Mouse (Mus musculus) stomach, embryonic 16.5 days (tissue): Measurements from ENCODE around the gene Tnip1. TPM values are rescaled to one million over a fixed set of nuclear protein-coding genes. Genes with fewer than 3 reads are reported as not detected.

Source experiments
- ATAC-seq: fragments of 200-750 bp; cut with Nextera tagmentation; 2 replicates; pipeline ENCODE4 v1.8.0; 2017; ENCODE audit warnings: moderate number of reproducible peaks, moderate TSS enrichment; ENCODE audit not compliant: insufficient read depth, low FRiP score
- H3K27ac ChIP-seq: fragments of 300-500 bp; sonication (generic); 2 replicates; pipeline ENCODE4 v1.5.1; 2014; ENCODE audit warnings: low read length
- H3K27me3 ChIP-seq: fragments of 300-500 bp; sonication (generic); 2 replicates; pipeline ENCODE4 v1.6.1; 2014; ENCODE audit warnings: low read length, control low read depth, mixed read lengths; ENCODE audit not compliant: control insufficient read depth, insufficient read depth
- H3K36me3 ChIP-seq: fragments of 300-500 bp; sonication (generic); 2 replicates; pipeline ENCODE4 v1.6.1; 2014; ENCODE audit warnings: low read length; ENCODE audit not compliant: control insufficient read depth, insufficient read depth
- H3K4me1 ChIP-seq: fragments of 300-500 bp; sonication (generic); 2 replicates; pipeline ENCODE4 v1.6.1; 2014; ENCODE audit warnings: low read length, control low read depth, mixed read lengths; ENCODE audit not compliant: control insufficient read depth, insufficient read depth
- H3K4me2 ChIP-seq: fragments of 300-500 bp; sonication (generic); 2 replicates; pipeline ENCODE4 v1.6.1; 2014; ENCODE audit warnings: low read depth, low read length, mixed read lengths
- H3K4me3 ChIP-seq: fragments of 300-500 bp; sonication (generic); replicated peaks from 2 replicates; pipeline ENCODE4 v1.5.1; 2014; ENCODE audit warnings: mild to moderate bottlenecking, low read length
- H3K9ac ChIP-seq: fragments of 300-500 bp; sonication (generic); 2 replicates; pipeline ENCODE4 v1.6.1; 2014; ENCODE audit warnings: low read length
- H3K9me3 ChIP-seq: fragments of 300-500 bp; sonication (generic); replicated peaks from 2 replicates; pipeline ENCODE4 v1.6.1; 2016; ENCODE audit warnings: low read length, control low read depth; ENCODE audit not compliant: control insufficient read depth
- WGBS: fragments of 180-500 bp; shearing (Covaris S2); extraction: QIAGEN DNeasy Blood & Tissue Kit; methylation state at CpG from one replicate; pipeline ENCODE4 v1.1.7; 2014; 5-methylcytosine and 5-hydroxymethylcytosine counted together
- polyA plus RNA-seq: library from polyadenylated mRNA; unstranded; fragments of >200 nt; fragmentation: Nextera tagmentation; extraction: Ambion mirVana; gene quantifications from 2 replicates; pipeline ENCODE4 v1.2.1, GENCODE M21; 2015

Gene Tnip1
- polyA plus RNA-seq, 1 experiment from 2014 or later, result 23.1 TPM

DNA sequence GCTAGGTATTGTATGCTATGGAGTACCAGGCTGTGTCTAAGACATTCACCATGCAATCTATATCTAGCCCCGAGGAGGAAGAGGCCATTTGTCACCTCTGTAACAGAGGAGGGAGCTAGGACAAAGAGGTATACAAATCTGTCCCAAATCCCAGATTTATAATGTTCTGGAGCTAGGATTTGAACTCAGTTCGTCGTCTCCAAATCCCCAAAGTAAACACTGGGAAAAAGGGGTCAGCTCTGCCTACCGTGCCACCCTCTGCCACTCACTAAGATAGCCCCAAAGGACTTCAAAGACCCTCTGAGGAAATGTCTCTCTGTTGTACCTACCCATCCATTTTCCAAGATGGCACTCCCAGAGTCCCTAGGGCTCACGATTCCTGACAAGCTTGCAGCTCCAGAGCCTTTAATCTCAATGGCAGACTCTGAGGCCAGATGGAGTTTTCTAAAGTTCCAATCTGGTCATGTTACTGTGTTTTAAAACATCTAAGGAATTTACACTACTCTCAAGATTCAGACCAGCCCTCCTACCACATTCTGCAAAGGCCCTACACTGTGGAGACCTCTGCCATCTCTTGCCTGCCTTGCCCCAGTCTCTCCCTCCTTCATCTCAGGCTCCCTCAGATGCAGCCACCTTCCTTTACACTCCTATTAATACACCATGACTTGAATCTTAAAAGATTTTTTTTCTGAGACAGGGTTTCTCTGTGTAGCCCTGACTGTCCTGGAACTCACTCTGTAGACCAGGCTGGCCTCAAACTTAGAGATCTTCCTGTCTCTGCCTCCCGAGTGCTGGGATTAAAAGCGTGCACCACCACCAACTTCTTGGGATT is 50.8 kb downstream of the Tnip1 start:
- Histone ChIP-seq H3K4me2 (no peak overlapping the region), H3K4me1 (no peaks in the 10 kb centered on the region), H3K9ac (no peak overlapping the region), H3K27me3 (no peaks in the 10 kb centered on the region), H3K27ac (no peak overlapping the region), H3K9me3 (no peaks in the 10 kb centered on the region), H3K36me3 (peaks cover 22% of the 10 kb centered on the region), H3K4me3 (no peak overlapping the region)
- 75% methylated on average over 7 of the region's 7 CpGs for WGBS
- no peak for ATAC-seq

DNA sequence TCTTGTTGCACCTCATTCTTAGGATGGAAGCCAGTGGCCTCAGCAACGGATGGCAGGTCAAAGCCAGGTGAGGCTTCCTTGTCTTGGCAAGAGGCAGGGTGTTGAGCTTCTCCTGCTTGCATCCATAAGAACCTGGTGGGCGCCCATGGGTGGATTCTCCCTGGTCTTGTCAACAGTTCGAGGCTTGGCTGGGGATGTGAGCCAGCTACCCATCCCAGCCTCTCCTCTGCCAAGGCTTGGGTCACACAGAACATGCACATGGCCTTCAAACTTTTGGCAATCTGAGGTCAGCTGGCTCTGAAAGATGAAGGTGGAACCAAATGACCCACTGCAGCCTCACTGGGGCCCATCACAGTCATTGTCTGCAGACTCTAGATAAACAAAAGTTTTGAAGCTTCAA is 51.5 kb downstream of the Tnip1 start:
- WGBS, result 94% methylated on average over 3 of the region's 3 CpGs
- H3K9ac ChIP-seq, result no peak overlapping the region
- no peaks in the 10 kb centered on the region for H3K9me3 ChIP-seq
- H3K36me3 ChIP-seq, result peaks cover 17% of the 10 kb centered on the region
- no peak for ATAC-seq
- H3K4me2 ChIP-seq, result no peak overlapping the region
- H3K4me3 ChIP-seq, result no peak overlapping the region
- H3K27ac ChIP-seq, result no peak overlapping the region
- H3K27me3 ChIP-seq, result no peaks in the 10 kb centered on the region
- H3K4me1 ChIP-seq, result no peaks in the 10 kb centered on the region

DNA sequence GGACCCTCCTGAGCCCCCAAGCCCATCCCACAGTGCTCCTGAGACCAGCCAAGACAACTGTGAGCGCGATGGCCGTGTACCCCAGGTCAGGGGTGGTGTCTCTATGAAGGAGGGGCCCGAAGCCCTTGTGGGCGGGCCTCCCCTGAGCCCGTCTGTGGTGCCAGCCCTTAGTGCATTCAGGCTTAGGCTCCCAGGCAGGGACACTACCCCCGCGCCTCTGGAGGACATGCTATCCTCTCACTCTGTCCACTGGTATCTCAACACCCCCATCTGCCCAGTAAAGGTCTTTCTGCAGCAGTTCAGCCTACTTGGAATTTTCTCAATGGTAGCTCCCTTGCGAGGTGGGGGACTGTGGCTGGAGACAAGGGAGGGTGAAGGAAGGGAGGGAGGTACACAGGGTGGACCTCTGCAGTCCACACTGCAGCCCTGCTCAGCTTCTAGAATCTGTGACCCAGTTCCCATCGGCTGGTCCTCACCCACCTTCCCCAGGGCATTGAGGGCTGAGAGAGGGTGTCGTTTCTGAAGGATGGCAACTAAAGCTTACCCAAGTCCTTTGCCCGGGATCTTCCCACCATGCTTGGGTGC is 52.5 kb downstream of the Tnip1 start:
- no peak overlapping the region for H3K9ac ChIP-seq
- H3K4me1 ChIP-seq, result no peaks in the 10 kb centered on the region
- ATAC-seq, result no peak
- H3K4me2 ChIP-seq, result no peak overlapping the region
- H3K27ac ChIP-seq, result no peak overlapping the region
- WGBS, result 86% methylated on average over 12 of the region's 12 CpGs
- peaks cover 17% of the 10 kb centered on the region for H3K36me3 ChIP-seq
- no peak overlapping the region for H3K4me3 ChIP-seq
- H3K9me3 ChIP-seq, result no peaks in the 10 kb centered on the region
- no peaks in the 10 kb centered on the region for H3K27me3 ChIP-seq

DNA sequence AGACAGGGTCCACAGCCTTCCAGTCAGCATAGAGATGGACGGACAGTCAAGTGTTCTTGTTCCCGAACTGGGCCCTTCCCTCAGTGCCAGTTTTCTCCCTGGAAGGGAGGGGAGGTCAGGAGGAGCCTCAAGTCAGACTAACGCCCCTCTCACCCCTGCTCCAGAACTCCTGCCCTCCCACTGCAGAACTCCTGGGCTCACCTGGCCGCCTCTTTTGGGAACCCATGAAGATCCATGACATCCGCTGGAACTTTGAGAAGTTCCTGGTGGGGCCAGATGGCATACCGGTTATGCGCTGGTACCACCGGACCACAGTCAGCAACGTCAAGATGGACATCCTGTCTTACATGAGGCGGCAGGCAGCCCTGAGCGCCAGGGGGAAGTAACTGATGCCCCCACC is 53.4 kb downstream of the Tnip1 start:
- WGBS, result 93% methylated on average over 11 of the region's 11 CpGs
- no peak for ATAC-seq
- Histone ChIP-seq H3K4me2 (no peak overlapping the region), H3K36me3 (peaks cover 12% of the 10 kb centered on the region), H3K9me3 (no peaks in the 10 kb centered on the region), H3K4me1 (peaks cover under 1% of the 10 kb centered on the region; the same call in 1 of the 2 replicates), H3K27ac (no peak overlapping the region), H3K27me3 (no peaks in the 10 kb centered on the region), H3K4me3 (no peak overlapping the region), H3K9ac (no peak overlapping the region)

DNA sequence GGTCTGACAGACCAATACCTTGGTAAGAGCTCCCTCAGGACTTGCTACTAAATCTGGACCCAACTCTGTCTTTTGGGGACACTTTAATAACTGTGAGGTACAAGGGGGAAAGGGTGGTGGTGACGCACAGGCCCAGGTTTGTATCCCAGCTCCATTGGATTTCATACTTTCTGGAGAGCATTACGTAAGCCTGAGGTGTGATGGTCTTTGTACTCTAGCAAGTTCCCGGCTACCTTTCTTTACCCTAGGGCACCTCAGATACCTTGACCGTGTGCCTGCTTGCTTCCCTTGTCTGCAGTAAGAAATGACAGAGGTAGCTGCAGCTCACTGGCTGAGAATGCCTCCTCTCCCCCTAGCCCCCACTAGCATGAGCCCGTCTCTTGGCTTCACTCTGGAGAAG is 55.5 kb downstream of the Tnip1 start:
- WGBS, result 87% methylated on average over 5 of the region's 5 CpGs

DNA sequence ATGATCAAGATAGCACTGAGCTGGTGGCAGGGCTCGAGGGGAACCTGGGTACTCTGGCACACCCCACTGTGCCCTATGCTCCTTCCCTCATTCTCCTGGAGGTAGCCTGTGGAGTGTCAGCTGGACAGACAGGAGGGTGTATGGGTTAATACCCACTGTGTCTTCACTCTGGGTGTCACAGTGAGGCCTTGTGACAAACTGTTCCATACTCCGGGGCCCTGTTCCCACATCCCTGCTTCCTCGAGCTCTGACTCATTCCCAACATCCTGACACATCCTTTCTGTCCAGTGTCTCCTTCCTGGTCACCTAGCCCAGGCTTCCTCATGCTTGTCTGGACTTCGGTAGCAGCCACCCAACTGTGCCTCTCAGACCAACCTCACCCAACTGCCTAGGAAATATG is 56.3 kb downstream of the Tnip1 start:
- no peak overlapping the region for H3K27ac ChIP-seq
- ATAC-seq, result no peak

More for the DNA sequence above, 55.5 kb downstream of the Tnip1 start:
- H3K9ac ChIP-seq, result no peak overlapping the region
- peaks cover 4% of the 10 kb centered on the region; the same call in 1 of the 2 replicates for H3K36me3 ChIP-seq
- H3K4me1 ChIP-seq, result peaks cover 15% of the 10 kb centered on the region; the same call in 1 of the 2 replicates
- no peak overlapping the region for H3K4me2 ChIP-seq
- no peak for ATAC-seq
- no peak overlapping the region for H3K27ac ChIP-seq
- H3K4me3 ChIP-seq, result no peak overlapping the region
- no peaks in the 10 kb centered on the region for H3K27me3 ChIP-seq
- no peaks in the 10 kb centered on the region for H3K9me3 ChIP-seq

DNA sequence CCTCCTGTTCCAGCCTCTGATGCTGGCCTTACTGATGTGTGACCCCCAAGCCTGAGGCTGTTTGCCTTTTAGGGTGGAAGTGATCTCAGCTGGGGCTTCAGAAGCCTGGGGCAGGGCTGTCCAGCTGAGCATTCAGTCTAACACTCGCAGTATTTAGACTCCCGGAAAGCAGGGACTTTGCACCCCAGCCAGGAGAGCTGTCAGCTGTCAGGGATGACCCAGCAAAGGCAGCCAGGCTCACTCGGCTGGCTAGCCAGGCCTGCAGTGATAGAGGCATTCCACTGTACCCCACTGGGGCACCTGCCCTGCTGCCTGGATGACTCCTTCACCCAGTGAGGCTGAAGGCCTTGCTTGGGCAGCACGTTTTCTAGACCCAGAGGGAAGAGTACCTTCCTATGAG is 56.8 kb downstream of the Tnip1 start:
- no peak overlapping the region for H3K27ac ChIP-seq
- H3K4me3 ChIP-seq, result no peak overlapping the region
- H3K9me3 ChIP-seq, result no peaks in the 10 kb centered on the region
- 0 out of 2 replicates have a peak, but pooled peaks cover under 1% of the 10 kb centered on the region for H3K36me3 ChIP-seq
- H3K4me2 ChIP-seq, result no peak overlapping the region
- no peaks in the 10 kb centered on the region for H3K27me3 ChIP-seq
- peaks cover 15% of the 10 kb centered on the region; the same call in 1 of the 2 replicates for H3K4me1 ChIP-seq
- no peak for ATAC-seq
- no peak overlapping the region for H3K9ac ChIP-seq
- WGBS, result 45% methylated on average over 4 of the region's 4 CpGs

More for the DNA sequence above, 56.3 kb downstream of the Tnip1 start:
- H3K4me2 ChIP-seq, result no peak overlapping the region
- H3K4me3 ChIP-seq, result no peak overlapping the region
- H3K9ac ChIP-seq, result no peak overlapping the region
- peaks cover 15% of the 10 kb centered on the region; the same call in 1 of the 2 replicates for H3K4me1 ChIP-seq
- WGBS, result 67% methylated on average over 4 of the region's 4 CpGs
- no peaks in the 10 kb centered on the region for H3K9me3 ChIP-seq
- H3K27me3 ChIP-seq, result no peaks in the 10 kb centered on the region
- H3K36me3 ChIP-seq, result peaks cover 4% of the 10 kb centered on the region; the same call in 1 of the 2 replicates

DNA sequence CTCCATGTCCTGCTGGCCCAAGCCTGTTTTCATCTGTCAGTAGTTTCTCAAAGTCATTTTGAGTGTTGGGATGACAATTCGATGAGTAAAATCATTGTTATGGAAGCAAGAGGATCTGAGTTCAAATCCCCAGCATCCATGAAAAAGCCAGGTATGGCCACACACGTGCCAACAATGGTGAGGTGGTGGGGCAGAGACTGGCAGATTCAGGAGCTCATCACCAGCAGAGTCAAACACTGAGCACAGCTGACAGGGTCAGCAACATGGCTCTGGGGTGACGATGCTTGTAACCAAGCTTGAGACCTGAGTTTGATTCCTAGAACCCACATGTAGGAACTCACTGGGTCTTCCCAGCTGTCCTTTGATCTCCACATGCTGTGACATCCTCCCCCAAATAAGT is 57.6 kb downstream of the Tnip1 start:
- no peak overlapping the region for H3K27ac ChIP-seq
- no peaks in the 10 kb centered on the region for H3K9me3 ChIP-seq
- H3K4me2 ChIP-seq, result no peak overlapping the region
- H3K36me3 ChIP-seq, result no peaks in the 10 kb centered on the region
- H3K4me1 ChIP-seq, result peaks cover 15% of the 10 kb centered on the region; the same call in 1 of the 2 replicates
- no peaks in the 10 kb centered on the region for H3K27me3 ChIP-seq
- 81% methylated on average over 3 of the region's 3 CpGs for WGBS
- H3K4me3 ChIP-seq, result no peak overlapping the region
- no peak overlapping the region for H3K9ac ChIP-seq
- ATAC-seq, result no peak
